Mouse (Mus musculus) lung, adult 2 months (tissue): ENCODE results near the gene Lsamp.

Source experiments
- CTCF ChIP-seq: fragments of 200-500 bp; IDR thresholded peaks from 2 replicates; pipeline ENCODE4 v1.5.1; 2011; ENCODE audit warnings: mild to moderate bottlenecking, low read length, control low read depth; ENCODE audit not compliant: insufficient read depth
- POLR2A ChIP-seq: fragments of 200-500 bp; IDR thresholded peaks from 2 replicates; pipeline ENCODE4 v1.6.1; 2011; ENCODE audit warnings: low read depth, mild to moderate bottlenecking, control low read depth, low read length, borderline replicate concordance; ENCODE audit errors: extremely low read depth

- no peak for TF ChIP-seq CTCF
- TF ChIP-seq POLR2A: no peak
These were observed 1359.3 kb downstream of the Lsamp start for GRCm38 (mm10) chr16:41343431-41343830.
